ENCODE assay signal across 19 mouse cellular contexts in genomic region chr4:48779955-48780354, GRCm38 (mm10).
DNase-seq lines count a peak whose midpoint lies in the region; ATAC-seq and TF ChIP-seq lines count a peak whose summit lies in the region.
"Had no signal": no experiment of that assay in that cellular context is flagged by ENCODE, and none has a peak within 500 bp of the region (broad histone marks: within the 10 kb centered on the region; RNA-seq: fewer than 3 reads in every experiment).

No protein-coding gene starts in this region.

- 56% methylated on average over 2 of the region's 2 CpGs for WGBS in forebrain, embryonic 11.5 days
- 78% methylated on average over 2 of the region's 2 CpGs for WGBS in forebrain, embryonic 10.5 days
- WGBS in neural tube, embryonic 11.5 days = 81% methylated on average over 2 of the region's 2 CpGs
- 31% methylated on average over 2 of the region's 2 CpGs for WGBS in forebrain, postnatal 0 days
- WGBS in neural tube, embryonic 15.5 days = 69% methylated on average over 2 of the region's 2 CpGs
- 83% methylated on average over 2 of the region's 2 CpGs for WGBS in kidney, embryonic 14.5 days

- no peak overlapping the region for H3K9ac ChIP-seq in forebrain, embryonic 11.5 days (ENCODE audit: low read length)
- no peak overlapping the region for H3K9ac ChIP-seq in neural tube, embryonic 11.5 days (ENCODE audit: low read length)
- no peak overlapping the region for H3K9ac ChIP-seq in forebrain, postnatal 0 days
- no peak overlapping the region for H3K9ac ChIP-seq in neural tube, embryonic 15.5 days (replicated peaks)
- H3K9ac ChIP-seq in kidney, embryonic 14.5 days (ENCODE audit: low read depth, low read length) = no peak overlapping the region
- H3K9ac ChIP-seq: embryonic facial prominence, embryonic 15.5 days; heart, embryonic 12.5 days; intestine, embryonic 15.5 days; limb, embryonic 12.5 days; liver, embryonic 15.5 days; lung, embryonic 14.5 days had no signal

- TF ChIP-seq CTCF in forebrain, postnatal 0 days (IDR thresholded peaks at IDR 0.05; ENCODE audit: low read depth) = no peak

- no peak overlapping the region for H3K4me3 ChIP-seq in forebrain, embryonic 11.5 days (ENCODE audit: low read depth, low read length)
- H3K4me3 ChIP-seq in forebrain, embryonic 10.5 days = no peak overlapping the region
- no peak overlapping the region for H3K4me3 ChIP-seq in neural tube, embryonic 11.5 days (ENCODE audit: low read depth, low read length)
- no peak overlapping the region for H3K4me3 ChIP-seq in forebrain, postnatal 0 days (ENCODE audit: low read depth, low read length)
- H3K4me3 ChIP-seq in neural tube, embryonic 15.5 days (replicated peaks) = no peak overlapping the region
- no peak overlapping the region for H3K4me3 ChIP-seq in kidney, embryonic 14.5 days (ENCODE audit: low read length)
- H3K4me3 ChIP-seq: embryonic facial prominence, embryonic 10.5 days; embryonic facial prominence, embryonic 15.5 days; heart, embryonic 12.5 days; intestine, embryonic 15.5 days; limb, embryonic 12.5 days; liver, embryonic 15.5 days had no signal

- H3K9me3 ChIP-seq in forebrain, embryonic 11.5 days (ENCODE audit: control insufficient read depth, low read length) = no peaks in the 10 kb centered on the region
- H3K9me3 ChIP-seq in forebrain, embryonic 10.5 days = no peaks in the 10 kb centered on the region
- no peaks in the 10 kb centered on the region for H3K9me3 ChIP-seq in neural tube, embryonic 11.5 days (ENCODE audit: control insufficient read depth, low read length)
- H3K9me3 ChIP-seq in forebrain, postnatal 0 days (ENCODE audit: low read length) = no peaks in the 10 kb centered on the region
- H3K9me3 ChIP-seq in neural tube, embryonic 15.5 days (replicated peaks) = no peaks in the 10 kb centered on the region
- no peaks in the 10 kb centered on the region for H3K9me3 ChIP-seq in kidney, embryonic 14.5 days (ENCODE audit: control insufficient read depth, low read length)
- H3K9me3 ChIP-seq: embryonic facial prominence, embryonic 10.5 days; embryonic facial prominence, embryonic 15.5 days; heart, embryonic 12.5 days; intestine, embryonic 15.5 days; limb, embryonic 12.5 days; liver, embryonic 15.5 days had no signal

- no peaks in the 10 kb centered on the region for H3K36me3 ChIP-seq in forebrain, embryonic 11.5 days (ENCODE audit: control insufficient read depth, insufficient read depth, low read length)
- H3K36me3 ChIP-seq in forebrain, embryonic 10.5 days (replicated peaks) = no peaks in the 10 kb centered on the region
- no peaks in the 10 kb centered on the region for H3K36me3 ChIP-seq in neural tube, embryonic 11.5 days (ENCODE audit: control insufficient read depth, insufficient read depth, low read length)
- no peaks in the 10 kb centered on the region for H3K36me3 ChIP-seq in forebrain, postnatal 0 days (ENCODE audit: insufficient read depth)
- no peaks in the 10 kb centered on the region for H3K36me3 ChIP-seq in neural tube, embryonic 15.5 days
- no peaks in the 10 kb centered on the region for H3K36me3 ChIP-seq in kidney, embryonic 14.5 days (ENCODE audit: control insufficient read depth, insufficient read depth, low read length)
- H3K36me3 ChIP-seq: embryonic facial prominence, embryonic 10.5 days; embryonic facial prominence, embryonic 15.5 days; heart, embryonic 12.5 days; intestine, embryonic 15.5 days; limb, embryonic 12.5 days; liver, embryonic 15.5 days had no signal

- H3K4me2 ChIP-seq in forebrain, embryonic 11.5 days (ENCODE audit: low read depth, low read length, severe bottlenecking) = no peak overlapping the region
- H3K4me2 ChIP-seq in neural tube, embryonic 11.5 days (ENCODE audit: low read depth) = no peak overlapping the region
- no peak overlapping the region for H3K4me2 ChIP-seq in forebrain, postnatal 0 days (ENCODE audit: low read depth)
- H3K4me2 ChIP-seq in neural tube, embryonic 15.5 days = 0 out of 2 replicates have a peak overlapping the region, but pooled peaks have one; percentile 26
- H3K4me2 ChIP-seq in kidney, embryonic 14.5 days (replicated peaks; ENCODE audit: low read depth, low read length) = no peak overlapping the region
- H3K4me2 ChIP-seq: embryonic facial prominence, embryonic 15.5 days; heart, embryonic 12.5 days; intestine, embryonic 15.5 days; limb, embryonic 12.5 days; liver, embryonic 15.5 days; lung, embryonic 14.5 days had no signal

- no peak for DNase-seq in forebrain, embryonic 11.5 days (ENCODE audit: low spot score)
- no peak for DNase-seq in forebrain, embryonic 10.5 days (ENCODE audit: extremely low spot score, low spot score)
- no peak for DNase-seq in neural tube, embryonic 11.5 days (ENCODE audit: low spot score)
- no peak for DNase-seq in neural tube, embryonic 10.5 days (ENCODE audit: extremely low spot score, low spot score)
- no peak for DNase-seq in forebrain, postnatal 0 days
- DNase-seq in ovary, postnatal 10 days (ENCODE audit: low spot score) = no peak
- DNase-seq: gastrocnemius, postnatal 25 days; layer of hippocampus, adult 9-11 months had no signal

- no peaks in the 10 kb centered on the region for H3K27me3 ChIP-seq in forebrain, embryonic 11.5 days (ENCODE audit: control insufficient read depth, insufficient read depth, low read length)
- no peaks in the 10 kb centered on the region for H3K27me3 ChIP-seq in forebrain, embryonic 10.5 days (ENCODE audit: poor library complexity, severe bottlenecking)
- no peaks in the 10 kb centered on the region for H3K27me3 ChIP-seq in neural tube, embryonic 11.5 days (ENCODE audit: control insufficient read depth, insufficient read depth, low read length)
- H3K27me3 ChIP-seq in forebrain, postnatal 0 days (ENCODE audit: insufficient read depth, low read length) = no peaks in the 10 kb centered on the region
- H3K27me3 ChIP-seq in neural tube, embryonic 15.5 days (replicated peaks) = no peaks in the 10 kb centered on the region
- H3K27me3 ChIP-seq in kidney, embryonic 14.5 days (ENCODE audit: control insufficient read depth, insufficient read depth, low read length) = no peaks in the 10 kb centered on the region
- H3K27me3 ChIP-seq: CH12.LX; embryonic facial prominence, embryonic 15.5 days; heart, embryonic 12.5 days; intestine, embryonic 15.5 days; limb, embryonic 12.5 days; liver, embryonic 15.5 days had no signal

- ATAC-seq in forebrain, embryonic 11.5 days (replicated peaks; ENCODE audit: low FRiP score) = peak; percentile 70
- 0 out of 2 replicates have a peak, but pooled peaks have one; percentile 16 for ATAC-seq in neural tube, embryonic 11.5 days (ENCODE audit: insufficient read depth, low FRiP score, low TSS enrichment)
- peak; percentile 66 for ATAC-seq in forebrain, postnatal 0 days
- ATAC-seq in neural tube, embryonic 15.5 days (ENCODE audit: low FRiP score) = no peak
- no peak for ATAC-seq in kidney, embryonic 14.5 days (ENCODE audit: low FRiP score, low TSS enrichment)
- ATAC-seq: activated CD4-positive, CD25-positive, alpha-beta regulatory T cell, adult 4 months; intestine, embryonic 15.5 days had no signal

- H3K4me1 ChIP-seq in forebrain, embryonic 11.5 days (replicated peaks; ENCODE audit: control insufficient read depth, insufficient read depth, low read length) = no peaks in the 10 kb centered on the region
- H3K4me1 ChIP-seq in forebrain, embryonic 10.5 days = peaks cover 19% of the 10 kb centered on the region
- H3K4me1 ChIP-seq in neural tube, embryonic 11.5 days (ENCODE audit: control insufficient read depth, insufficient read depth, low read length) = no peaks in the 10 kb centered on the region
- H3K4me1 ChIP-seq in forebrain, postnatal 0 days (ENCODE audit: insufficient read depth) = 0 out of 2 replicates have a peak, but pooled peaks cover 8% of the 10 kb centered on the region
- peaks cover 8% of the 10 kb centered on the region for H3K4me1 ChIP-seq in neural tube, embryonic 15.5 days
- H3K4me1 ChIP-seq in kidney, embryonic 14.5 days (ENCODE audit: control insufficient read depth, insufficient read depth, low read length) = no peaks in the 10 kb centered on the region
- H3K4me1 ChIP-seq: embryonic facial prominence, embryonic 15.5 days; heart, embryonic 12.5 days; intestine, embryonic 15.5 days; liver, embryonic 15.5 days had no signal

- H3K27ac ChIP-seq in forebrain, embryonic 11.5 days (ENCODE audit: low read depth, low read length) = no peak overlapping the region
- no peak overlapping the region for H3K27ac ChIP-seq in forebrain, embryonic 10.5 days
- no peak overlapping the region for H3K27ac ChIP-seq in neural tube, embryonic 11.5 days (ENCODE audit: low read depth, low read length)
- no peak overlapping the region for H3K27ac ChIP-seq in forebrain, postnatal 0 days (ENCODE audit: low read depth, low read length)
- H3K27ac ChIP-seq in neural tube, embryonic 15.5 days (replicated peaks) = 0 out of 2 replicates have a peak overlapping the region, but pooled peaks have one; percentile 38
- H3K27ac ChIP-seq in kidney, embryonic 14.5 days (ENCODE audit: low read depth, low read length) = no peak overlapping the region
- H3K27ac ChIP-seq: embryonic facial prominence, embryonic 10.5 days; embryonic facial prominence, embryonic 15.5 days; intestine, embryonic 15.5 days; limb, embryonic 12.5 days; liver, embryonic 15.5 days had no signal

Comparison
In these comparisons a context has a peak if more than half of its experiments do, and no peak if none do; other contexts are left out.
1. ATAC-seq: peak in forebrain, embryonic 11.5 days (single experiment), neural tube, embryonic 11.5 days (single experiment) and forebrain, postnatal 0 days (single experiment); none in neural tube, embryonic 15.5 days (single experiment) and kidney, embryonic 14.5 days (single experiment).